Mouse (Mus musculus) embryonic facial prominence, embryonic 12.5 days (tissue): ENCODE results near the gene Gja4. TPM values are rescaled to one million over a fixed set of nuclear protein-coding genes. Genes with fewer than 3 reads are reported as not detected.

ENCODE experiments used
- ATAC-seq: fragments of 200-750 bp; cut with Nextera tagmentation; 2 replicates; pipeline ENCODE4 v1.8.0; 2017; ENCODE audit not compliant: insufficient number of reproducible peaks, insufficient read depth, low FRiP score, low TSS enrichment
- H3K27ac ChIP-seq: fragments of 300-500 bp; sonication (generic); 2 replicates; pipeline ENCODE4 v1.5.1; 2016; ENCODE audit warnings: mild to moderate bottlenecking
- H3K27me3 ChIP-seq: fragments of 300-500 bp; sonication (generic); 2 replicates; pipeline ENCODE4 v1.6.1; 2016; ENCODE audit warnings: mild to moderate bottlenecking, moderate library complexity
- H3K36me3 ChIP-seq: fragments of 300-500 bp; sonication (generic); 2 replicates; pipeline ENCODE4 v1.6.1; 2016; ENCODE audit warnings: mild to moderate bottlenecking
- H3K4me1 ChIP-seq: fragments of 300-500 bp; sonication (generic); 2 replicates; pipeline ENCODE4 v1.6.1; 2016
- H3K4me2 ChIP-seq: fragments of 300-500 bp; sonication (generic); replicated peaks from 2 replicates; pipeline ENCODE4 v1.6.1; 2016; ENCODE audit warnings: mild to moderate bottlenecking, moderate library complexity
- H3K4me3 ChIP-seq: fragments of 300-500 bp; sonication (generic); 2 replicates; pipeline ENCODE4 v1.5.1; 2016; ENCODE audit warnings: mild to moderate bottlenecking
- H3K9ac ChIP-seq: fragments of 300-500 bp; sonication (generic); 2 replicates; pipeline ENCODE4 v1.6.1; 2016; ENCODE audit warnings: mild to moderate bottlenecking, moderate library complexity
- H3K9me3 ChIP-seq: fragments of 300-500 bp; sonication (generic); 2 replicates; pipeline ENCODE4 v1.6.1; 2016; ENCODE audit warnings: mild to moderate bottlenecking, moderate library complexity
- WGBS: fragments of 180-500 bp; shearing (Covaris S2); methylation state at CpG from one replicate; pipeline ENCODE4 v1.1.7; 2016; 5-methylcytosine and 5-hydroxymethylcytosine counted together
- polyA plus RNA-seq: library from polyadenylated mRNA; unstranded; fragments of >200 nt; fragmentation: Nextera tagmentation; extraction: Ambion mirVana; gene quantifications from 2 replicates; pipeline ENCODE4 v1.2.1, GENCODE M21; 2016

The Gja4 gene
- 11.8 and 15.1 TPM in 2 replicates for polyA plus RNA-seq

- 1% methylated on average over 25 of the region's 25 CpGs for WGBS
- peak within 1 kb of the TSS; percentile 74 for H3K4me2 ChIP-seq
- no peaks in the 10 kb centered on the region for H3K36me3 ChIP-seq
- H3K4me3 ChIP-seq = peak within 1 kb of the TSS; percentile 40
- 0 out of 2 replicates have a peak, but pooled peaks cover 6% of the 10 kb centered on the region for H3K4me1 ChIP-seq
- H3K9ac ChIP-seq = peak within 1 kb of the TSS; percentile 32
- peaks cover 33% of the 10 kb centered on the region for H3K27me3 ChIP-seq
- ATAC-seq = 0 out of 2 replicates have a peak, but pooled peaks have one; percentile 12
- no peak within 1 kb of the TSS for H3K27ac ChIP-seq
- no peaks in the 10 kb centered on the region for H3K9me3 ChIP-seq
Measured at GRCm38 (mm10) chr4:127313861-127314260, at the start of gene Gja4. Gene Gja4 (minus strand): TSS chr4:127314039.

GRCm38 (mm10) chr4:127363331-127363730 lies 49.5 kb upstream of the Gja4 start:
- no peaks in the 10 kb centered on the region for H3K9me3 ChIP-seq
- H3K4me3 ChIP-seq = no peak overlapping the region
- ATAC-seq = no peak
- no peak overlapping the region for H3K27ac ChIP-seq
- H3K9ac ChIP-seq = no peak overlapping the region
- no peaks in the 10 kb centered on the region for H3K36me3 ChIP-seq
- peaks cover 9% of the 10 kb centered on the region; the same call in 1 of the 2 replicates for H3K27me3 ChIP-seq
- 58% methylated on average over 4 of the region's 4 CpGs for WGBS
- peaks cover 4% of the 10 kb centered on the region; the same call in 1 of the 2 replicates for H3K4me1 ChIP-seq
- no peak overlapping the region for H3K4me2 ChIP-seq

DNA sequence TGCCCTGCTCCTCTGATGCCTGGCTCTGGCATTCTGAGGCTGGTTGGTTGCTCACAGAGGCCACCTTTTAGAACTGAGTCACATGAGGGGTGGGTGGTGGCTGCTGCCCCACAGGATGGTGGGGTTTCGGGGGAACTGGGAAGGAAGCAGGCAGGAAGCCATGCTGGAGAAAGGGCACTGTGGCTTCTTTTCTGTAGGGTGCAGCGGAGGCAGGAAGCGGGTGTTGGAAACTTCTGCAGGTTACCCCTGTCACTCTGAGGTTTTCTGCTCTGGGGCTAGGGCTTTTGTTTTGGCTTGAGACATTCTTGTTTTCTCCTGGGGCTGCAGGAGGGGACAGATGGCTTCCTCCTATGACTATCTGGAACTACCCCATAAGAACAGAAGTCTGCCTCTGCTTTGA lies 48.7 kb upstream of the Gja4 start:
- no peak overlapping the region for H3K4me2 ChIP-seq
- no peaks in the 10 kb centered on the region for H3K9me3 ChIP-seq
- no peak overlapping the region for H3K27ac ChIP-seq
- ATAC-seq = no peak
- H3K4me1 ChIP-seq = peaks cover 4% of the 10 kb centered on the region; the same call in 1 of the 2 replicates
- H3K36me3 ChIP-seq = no peaks in the 10 kb centered on the region
- H3K27me3 ChIP-seq = peaks cover 9% of the 10 kb centered on the region; the same call in 1 of the 2 replicates
- H3K4me3 ChIP-seq = no peak overlapping the region
- no peak overlapping the region for H3K9ac ChIP-seq
- 80% methylated on average over 3 of the region's 3 CpGs for WGBS

- Histone ChIP-seq H3K36me3 (no peaks in the 10 kb centered on the region), H3K4me1 (peaks cover 5% of the 10 kb centered on the region; the same call in 1 of the 2 replicates), H3K9ac (no peak within 1 kb of the TSS), H3K4me2 (no peak within 1 kb of the TSS; the same call in 1 of the 2 replicates), H3K27me3 (peaks cover 9% of the 10 kb centered on the region; the same call in 1 of the 2 replicates), H3K9me3 (no peaks in the 10 kb centered on the region), H3K4me3 (no peak within 1 kb of the TSS), H3K27ac (no peak within 1 kb of the TSS)
- no peak for ATAC-seq
- 23% methylated on average over 5 of the region's 5 CpGs for WGBS
Measured at GRCm38 (mm10) chr4:127358018-127358417, 44.2 kb upstream of the Gja4 start, which contains the start of gene Gjb5. Gene Gjb5 (minus strand): TSS chr4:127358181.

DNA sequence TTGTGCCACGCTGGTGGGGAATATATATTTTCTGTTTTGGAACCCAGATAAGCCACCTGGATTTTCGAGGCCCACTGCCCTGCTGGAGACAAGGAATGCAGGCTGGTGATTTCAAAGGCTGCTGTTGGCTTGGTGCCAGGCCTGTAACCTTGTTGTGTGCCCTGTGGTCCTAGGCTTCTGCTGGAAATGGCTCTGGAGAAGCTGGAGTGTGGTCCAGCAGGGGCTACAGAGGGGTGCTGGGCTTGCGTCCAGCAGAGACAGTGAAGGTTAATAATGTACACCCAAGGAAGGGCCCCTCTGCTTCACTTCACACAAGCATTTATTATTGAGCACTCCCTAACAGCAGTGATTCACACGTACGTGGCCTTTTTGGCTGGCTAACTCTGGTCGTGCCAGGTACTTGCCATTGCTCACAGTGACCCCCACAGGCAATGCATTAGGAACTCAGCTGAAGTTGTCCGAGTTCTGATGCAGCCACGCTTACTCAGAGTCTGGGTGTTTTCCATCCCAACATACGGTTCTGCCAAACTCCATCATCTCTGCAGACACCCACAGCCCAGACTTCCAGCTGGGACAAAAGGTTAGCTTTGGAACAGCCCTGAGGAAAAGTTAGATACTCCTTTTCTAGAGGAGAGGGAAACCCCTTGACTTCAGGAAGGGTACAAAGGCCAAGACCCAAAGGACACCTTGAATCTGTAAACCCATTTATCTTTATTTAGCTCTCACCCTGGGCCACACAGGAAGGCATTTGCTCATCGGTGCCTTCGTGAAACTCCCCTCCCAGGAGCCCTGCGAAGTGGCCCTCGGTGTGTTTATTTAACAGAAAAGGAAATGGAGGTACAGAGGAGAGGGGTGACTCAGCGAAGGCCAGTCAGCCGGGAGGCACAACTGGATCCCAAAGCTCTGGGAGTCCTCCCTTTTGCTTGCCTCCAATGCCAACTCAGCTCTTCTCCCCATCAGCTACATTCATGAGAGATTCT lies 41.0 kb upstream of the Gja4 start:
- H3K9me3 ChIP-seq = no peaks in the 10 kb centered on the region
- ATAC-seq = no peak
- peaks cover 6% of the 10 kb centered on the region; the same call in 1 of the 2 replicates for H3K27me3 ChIP-seq
- H3K4me3 ChIP-seq = no peak overlapping the region
- 71% methylated on average over 15 of the region's 15 CpGs for WGBS
- H3K4me1 ChIP-seq = peaks cover 5% of the 10 kb centered on the region; the same call in 1 of the 2 replicates
- no peaks in the 10 kb centered on the region for H3K36me3 ChIP-seq
- no peak overlapping the region for H3K27ac ChIP-seq
- H3K9ac ChIP-seq = no peak overlapping the region
- no peak overlapping the region for H3K4me2 ChIP-seq

GRCm38 (mm10) chr4:127353951-127354438 lies 40.2 kb upstream of the Gja4 start, which contains the start of gene Gjb4:
Gene Gjb4 (minus strand): TSS chr4:127354081.
- Histone ChIP-seq H3K9me3 (no peaks in the 10 kb centered on the region), H3K4me3 (no peak within 1 kb of the TSS), H3K4me1 (peaks cover 5% of the 10 kb centered on the region; the same call in 1 of the 2 replicates), H3K27ac (no peak within 1 kb of the TSS), H3K27me3 (no peaks in the 10 kb centered on the region), H3K4me2 (no peak within 1 kb of the TSS), H3K9ac (no peak within 1 kb of the TSS), H3K36me3 (no peaks in the 10 kb centered on the region)
- ATAC-seq = no peak
- 39% methylated on average over 8 of the region's 8 CpGs for WGBS

GRCm38 (mm10) chr4:127352594-127352993 lies 38.8 kb upstream of the Gja4 start:
- ATAC-seq = no peak
- Histone ChIP-seq H3K9ac (no peak overlapping the region), H3K4me3 (no peak overlapping the region), H3K27ac (no peak overlapping the region), H3K4me1 (peaks cover 5% of the 10 kb centered on the region; the same call in 1 of the 2 replicates), H3K27me3 (no peaks in the 10 kb centered on the region), H3K36me3 (no peaks in the 10 kb centered on the region), H3K9me3 (no peaks in the 10 kb centered on the region), H3K4me2 (no peak overlapping the region)
- 48% methylated on average over 1 of the region's 1 CpGs for WGBS

- no peak overlapping the region for H3K4me3 ChIP-seq
- H3K9ac ChIP-seq = no peak overlapping the region
- H3K27me3 ChIP-seq = no peaks in the 10 kb centered on the region
- H3K9me3 ChIP-seq = no peaks in the 10 kb centered on the region
- no peak for ATAC-seq
- no peaks in the 10 kb centered on the region for H3K36me3 ChIP-seq
- 64% methylated on average over 4 of the region's 4 CpGs for WGBS
- no peak overlapping the region for H3K4me2 ChIP-seq
- H3K27ac ChIP-seq = no peak overlapping the region
- peaks cover 5% of the 10 kb centered on the region; the same call in 1 of the 2 replicates for H3K4me1 ChIP-seq
Measured at GRCm38 (mm10) chr4:127349560-127350300, 35.9 kb upstream of the Gja4 start.

DNA sequence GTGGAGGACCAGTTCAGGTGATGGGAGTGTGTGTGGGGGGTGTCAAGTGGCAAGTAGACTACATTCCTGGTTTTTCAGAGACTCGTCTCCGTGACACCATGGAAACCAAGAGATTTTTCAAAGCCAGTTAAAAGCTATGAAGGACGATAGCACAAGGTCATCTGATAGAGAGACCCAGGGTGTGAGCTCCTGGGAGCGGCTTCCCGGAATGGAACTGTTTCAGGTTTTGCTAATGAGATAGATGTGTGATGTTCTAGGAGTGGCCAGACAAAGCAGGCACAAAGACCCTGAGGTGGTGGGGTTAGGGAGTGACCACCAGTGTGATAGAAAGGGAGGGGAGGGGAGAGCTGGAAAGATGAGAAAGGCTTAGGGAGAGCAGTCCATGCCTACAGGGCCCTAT lies 31.2 kb upstream of the Gja4 start:
- Histone ChIP-seq H3K4me3 (no peak overlapping the region), H3K4me2 (no peak overlapping the region), H3K9me3 (no peaks in the 10 kb centered on the region), H3K27me3 (no peaks in the 10 kb centered on the region), H3K27ac (no peak overlapping the region), H3K4me1 (no peaks in the 10 kb centered on the region), H3K36me3 (no peaks in the 10 kb centered on the region), H3K9ac (no peak overlapping the region)
- WGBS = 80% methylated on average over 5 of the region's 5 CpGs
- ATAC-seq = no peak

DNA sequence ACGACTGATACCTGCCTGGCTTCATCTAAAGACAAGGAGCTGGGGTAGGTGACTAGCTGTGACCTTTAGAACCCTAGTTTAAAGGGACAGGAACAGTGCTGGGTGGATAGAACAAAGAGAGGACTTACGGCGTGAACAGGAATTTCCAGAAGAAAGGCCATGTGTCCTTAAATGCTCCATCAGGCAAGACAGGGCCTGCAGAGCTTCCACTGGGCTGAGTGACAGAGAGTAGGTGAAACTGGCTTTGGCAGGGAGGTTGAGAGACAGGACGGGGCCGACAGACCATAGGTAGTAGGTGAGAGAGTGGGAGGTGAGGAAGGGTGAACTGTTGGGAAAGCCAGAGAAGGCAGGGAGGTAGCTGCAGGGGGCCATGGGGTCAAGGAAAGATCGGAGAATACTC lies 27.5 kb upstream of the Gja4 start:
- Histone ChIP-seq H3K4me1 (no peaks in the 10 kb centered on the region), H3K27me3 (no peaks in the 10 kb centered on the region), H3K36me3 (no peaks in the 10 kb centered on the region), H3K9me3 (no peaks in the 10 kb centered on the region), H3K9ac (no peak overlapping the region), H3K27ac (no peak overlapping the region), H3K4me2 (no peak overlapping the region), H3K4me3 (no peak overlapping the region)
- 57% methylated on average over 6 of the region's 6 CpGs for WGBS
- no peak for ATAC-seq

GRCm38 (mm10) chr4:127337668-127338067 lies 23.8 kb upstream of the Gja4 start:
- no peak overlapping the region for H3K4me2 ChIP-seq
- no peak overlapping the region for H3K4me3 ChIP-seq
- H3K4me1 ChIP-seq = no peaks in the 10 kb centered on the region
- WGBS = 89% methylated on average over 5 of the region's 5 CpGs
- no peaks in the 10 kb centered on the region for H3K36me3 ChIP-seq
- no peak overlapping the region for H3K27ac ChIP-seq
- H3K27me3 ChIP-seq = peaks cover 5% of the 10 kb centered on the region
- no peak for ATAC-seq
- no peaks in the 10 kb centered on the region for H3K9me3 ChIP-seq
- no peak overlapping the region for H3K9ac ChIP-seq
